Mouse (Mus musculus) CD4-positive, CD25-positive, alpha-beta regulatory T cell, adult 4 months (primary cell): ENCODE data around the gene Tmem254b. TPM values are rescaled to one million over a fixed set of nuclear protein-coding genes. Genes with fewer than 3 reads are reported as not detected.
"Not testable (repeated sequence)": the region's sequence is repeated elsewhere in the genome, so short reads cannot be mapped to it uniquely, and the experiment has no call there.

Source experiments
- ATAC-seq: one replicate; pipeline ENCODE4 v1.8.0; 2017
- polyA plus RNA-seq, 2 experiments: library from polyadenylated mRNA; unstranded; fragments of 100-300 nt; shearing (Covaris generic); gene quantifications; one replicate each; pipeline ENCODE4 v1.2.1; 2017

The Tmem254b gene
- 10 to 100 TPM; 25.9 to 46.5 TPM for polyA plus RNA-seq

- ATAC-seq = peak; percentile 90
Measured at GRCm38 (mm10) chr14:26206926-26207247, at the start of gene Tmem254b. Gene Tmem254b, minus strand, starts transcription at chr14:26207041.

GRCm38 (mm10) chr14:26237183-26237582 is 30.3 kb upstream of the Tmem254b start:
- not testable (repeated sequence) for ATAC-seq

- not testable (repeated sequence) for ATAC-seq
Measured at GRCm38 (mm10) chr14:26216233-26217000, 9.6 kb upstream of the Tmem254b start.

- ATAC-seq = peak; percentile 69
Measured at GRCm38 (mm10) chr14:26206197-26206925, 480 bp downstream of the Tmem254b start.

- ATAC-seq = not testable (repeated sequence)
Measured at GRCm38 (mm10) chr14:26197851-26198250, 9.0 kb downstream of the Tmem254b start.

- ATAC-seq = not testable (repeated sequence)
Measured at GRCm38 (mm10) chr14:26188361-26188760, 18.5 kb downstream of the Tmem254b start.

GRCm38 (mm10) chr14:26186638-26187037 is 20.2 kb downstream of the Tmem254b start:
- ATAC-seq = peak; percentile 53

- ATAC-seq = not testable (repeated sequence)
Measured at GRCm38 (mm10) chr14:26182380-26182779, 24.5 kb downstream of the Tmem254b start, which contains the start of gene Plac9b. Gene Plac9b, minus strand, starts transcription at chr14:26182480.

GRCm38 (mm10) chr14:26181660-26182059 is 25.2 kb downstream of the Tmem254b start:
- not testable (repeated sequence) for ATAC-seq

GRCm38 (mm10) chr14:26175028-26175427 is 31.8 kb downstream of the Tmem254b start:
- not testable (repeated sequence) for ATAC-seq

- not testable (repeated sequence) for ATAC-seq
Measured at GRCm38 (mm10) chr14:26173955-26174354, 32.9 kb downstream of the Tmem254b start.

- ATAC-seq = peak; percentile 57
Measured at GRCm38 (mm10) chr14:26165266-26165665, 41.6 kb downstream of the Tmem254b start.

GRCm38 (mm10) chr14:26162423-26162822 is 44.4 kb downstream of the Tmem254b start:
- ATAC-seq = not testable (repeated sequence)

GRCm38 (mm10) chr14:26161156-26161555 is 45.7 kb downstream of the Tmem254b start:
- not testable (repeated sequence) for ATAC-seq

- not testable (repeated sequence) for ATAC-seq
Measured at GRCm38 (mm10) chr14:26156032-26156431, 50.8 kb downstream of the Tmem254b start.

Other genes starting within 250 kb of the Tmem254b start
- not detected for gene Duxbl1, start 228.5 kb downstream of the Tmem254b start, polyA plus RNA-seq
- not detected for gene Gm9780, start 164.3 kb downstream of the Tmem254b start, polyA plus RNA-seq
- 100 to 1,000 TPM in 1 of 2 experiments, 10 to 100 TPM in 1; 97.0 to 118 TPM for gene Tmem254c, start 139.7 kb downstream of the Tmem254b start, polyA plus RNA-seq
- not detected for gene Cphx2, start 125.5 kb downstream of the Tmem254b start, polyA plus RNA-seq
- not detected for gene Cphx3, start 124.7 kb downstream of the Tmem254b start, polyA plus RNA-seq
- gene Duxbl2, start 88.7 kb downstream of the Tmem254b start, polyA plus RNA-seq = not detected
- not detected for gene Plac9b, start 24.6 kb downstream of the Tmem254b start, polyA plus RNA-seq
- gene Duxbl3, start 50.9 kb upstream of the Tmem254b start, polyA plus RNA-seq = not detected